Mouse (Mus musculus): ENCODE results near the gene 9530003J23Rik. TPM values are rescaled to one million over a fixed set of nuclear protein-coding genes. Genes with fewer than 3 reads are reported as not detected.

Gene 9530003J23Rik
- total and polyA plus RNA-seq, 2 experiments: not detected

- no peaks in the 10 kb centered on the region for H3K4me1 ChIP-seq (ENCODE audit: control insufficient read depth, insufficient read depth, low read length)
- H3K27me3 ChIP-seq (ENCODE audit: control insufficient read depth, insufficient read depth, low read length): no peaks in the 10 kb centered on the region
- no peaks in the 10 kb centered on the region for H3K36me3 ChIP-seq (ENCODE audit: control insufficient read depth, insufficient read depth, low read length)
- no peak overlapping the region for H3K4me3 ChIP-seq (ENCODE audit: insufficient read depth, low read depth, low read length)
- H3K9ac ChIP-seq (ENCODE audit: low read depth, low read length): no peak overlapping the region
- TF ChIP-seq POLR2A (IDR thresholded peaks at IDR 0.05; ENCODE audit: extremely low read depth, insufficient read depth, low read length) (no peak), CTCF (IDR thresholded peaks at IDR 0.05; ENCODE audit: low read depth, low read length) (no peak)
- H3K27ac ChIP-seq (replicated peaks; ENCODE audit: insufficient read depth, low read depth, low read length): no peak overlapping the region
- no peak for DNase-seq (ENCODE audit: extremely low read depth, low read depth, low spot score)
- no peaks in the 10 kb centered on the region for H3K79me2 ChIP-seq (ENCODE audit: control insufficient read depth, insufficient read depth, low read length)
- 52% methylated on average over 17 of the region's 17 CpGs for WGBS
Observed at GRCm38 (mm10) chr10:117202981-117203557, 35.4 kb downstream of the 9530003J23Rik start.

- H3K9ac ChIP-seq (ENCODE audit: low read depth, low read length): no peak overlapping the region
- H3K27me3 ChIP-seq (ENCODE audit: control insufficient read depth, insufficient read depth, low read length): no peaks in the 10 kb centered on the region
- no peak overlapping the region for H3K4me3 ChIP-seq (ENCODE audit: insufficient read depth, low read depth, low read length)
- no peak for DNase-seq (ENCODE audit: extremely low read depth, low read depth, low spot score)
- H3K36me3 ChIP-seq (ENCODE audit: control insufficient read depth, insufficient read depth, low read length): no peaks in the 10 kb centered on the region
- TF ChIP-seq CTCF (IDR thresholded peaks at IDR 0.05; ENCODE audit: low read depth, low read length) (no peak), POLR2A (IDR thresholded peaks at IDR 0.05; ENCODE audit: extremely low read depth, insufficient read depth, low read length) (no peak)
- no peaks in the 10 kb centered on the region for H3K79me2 ChIP-seq (ENCODE audit: control insufficient read depth, insufficient read depth, low read length)
- 85% methylated on average over 3 of the region's 3 CpGs for WGBS
- H3K4me1 ChIP-seq (ENCODE audit: control insufficient read depth, insufficient read depth, low read length): peaks cover 2% of the 10 kb centered on the region; the same call in 1 of the 2 replicates
- H3K27ac ChIP-seq (replicated peaks; ENCODE audit: insufficient read depth, low read depth, low read length): no peak overlapping the region
Observed at GRCm38 (mm10) chr10:117199701-117200100, 38.8 kb downstream of the 9530003J23Rik start.

GRCm38 (mm10) chr10:117196696-117197095, 41.8 kb downstream of the 9530003J23Rik start:
- no peak overlapping the region for H3K9ac ChIP-seq (ENCODE audit: low read depth, low read length)
- no peak for DNase-seq (ENCODE audit: extremely low read depth, low read depth, low spot score)
- H3K4me3 ChIP-seq (ENCODE audit: insufficient read depth, low read depth, low read length): no peak overlapping the region
- peaks cover 2% of the 10 kb centered on the region; the same call in 1 of the 2 replicates for H3K4me1 ChIP-seq (ENCODE audit: control insufficient read depth, insufficient read depth, low read length)
- H3K79me2 ChIP-seq (ENCODE audit: control insufficient read depth, insufficient read depth, low read length): no peaks in the 10 kb centered on the region
- H3K27ac ChIP-seq (replicated peaks; ENCODE audit: insufficient read depth, low read depth, low read length): no peak overlapping the region
- TF ChIP-seq POLR2A (IDR thresholded peaks at IDR 0.05; ENCODE audit: extremely low read depth, insufficient read depth, low read length) (no peak), CTCF (IDR thresholded peaks at IDR 0.05; ENCODE audit: low read depth, low read length) (no peak)
- H3K36me3 ChIP-seq (ENCODE audit: control insufficient read depth, insufficient read depth, low read length): no peaks in the 10 kb centered on the region
- no peaks in the 10 kb centered on the region for H3K27me3 ChIP-seq (ENCODE audit: control insufficient read depth, insufficient read depth, low read length)
- 92% methylated on average over 3 of the region's 3 CpGs for WGBS

GRCm38 (mm10) chr10:117195748-117196147, 42.8 kb downstream of the 9530003J23Rik start:
- H3K9ac ChIP-seq (ENCODE audit: low read depth, low read length): no peak overlapping the region
- H3K27ac ChIP-seq (replicated peaks; ENCODE audit: insufficient read depth, low read depth, low read length): no peak overlapping the region
- TF ChIP-seq POLR2A (IDR thresholded peaks at IDR 0.05; ENCODE audit: extremely low read depth, insufficient read depth, low read length) (no peak), CTCF (IDR thresholded peaks at IDR 0.05; ENCODE audit: low read depth, low read length) (no peak)
- peaks cover 2% of the 10 kb centered on the region; the same call in 1 of the 2 replicates for H3K4me1 ChIP-seq (ENCODE audit: control insufficient read depth, insufficient read depth, low read length)
- no peaks in the 10 kb centered on the region for H3K36me3 ChIP-seq (ENCODE audit: control insufficient read depth, insufficient read depth, low read length)
- no peak overlapping the region for H3K4me3 ChIP-seq (ENCODE audit: insufficient read depth, low read depth, low read length)
- H3K79me2 ChIP-seq (ENCODE audit: control insufficient read depth, insufficient read depth, low read length): no peaks in the 10 kb centered on the region
- 98% methylated on average over 4 of the region's 4 CpGs for WGBS
- DNase-seq (ENCODE audit: extremely low read depth, low read depth, low spot score): no peak
- no peaks in the 10 kb centered on the region for H3K27me3 ChIP-seq (ENCODE audit: control insufficient read depth, insufficient read depth, low read length)

- no peaks in the 10 kb centered on the region for H3K27me3 ChIP-seq (ENCODE audit: control insufficient read depth, insufficient read depth, low read length)
- H3K79me2 ChIP-seq (ENCODE audit: control insufficient read depth, insufficient read depth, low read length): no peaks in the 10 kb centered on the region
- no peak overlapping the region for H3K27ac ChIP-seq (replicated peaks; ENCODE audit: insufficient read depth, low read depth, low read length)
- no peak for TF ChIP-seq CTCF (IDR thresholded peaks at IDR 0.05; ENCODE audit: low read depth, low read length)
- TF ChIP-seq POLR2A (IDR thresholded peaks at IDR 0.05; ENCODE audit: extremely low read depth, insufficient read depth, low read length): no peak
- WGBS: 91% methylated on average over 12 of the region's 12 CpGs
- H3K36me3 ChIP-seq (ENCODE audit: control insufficient read depth, insufficient read depth, low read length): no peaks in the 10 kb centered on the region
- peaks cover 2% of the 10 kb centered on the region; the same call in 1 of the 2 replicates for H3K4me1 ChIP-seq (ENCODE audit: control insufficient read depth, insufficient read depth, low read length)
- H3K9ac ChIP-seq (ENCODE audit: low read depth, low read length): no peak overlapping the region
- DNase-seq (ENCODE audit: extremely low read depth, low read depth, low spot score): no peak
- no peak overlapping the region for H3K4me3 ChIP-seq (ENCODE audit: insufficient read depth, low read depth, low read length)
Observed at GRCm38 (mm10) chr10:117195005-117195404, 43.5 kb downstream of the 9530003J23Rik start.

GRCm38 (mm10) chr10:117193364-117193763, 45.1 kb downstream of the 9530003J23Rik start:
- no peak for DNase-seq (ENCODE audit: extremely low read depth, low read depth, low spot score)
- H3K36me3 ChIP-seq (ENCODE audit: control insufficient read depth, insufficient read depth, low read length): no peaks in the 10 kb centered on the region
- no peaks in the 10 kb centered on the region for H3K79me2 ChIP-seq (ENCODE audit: control insufficient read depth, insufficient read depth, low read length)
- 85% methylated on average over 5 of the region's 5 CpGs for WGBS
- H3K9ac ChIP-seq (ENCODE audit: low read depth, low read length): no peak overlapping the region
- no peak overlapping the region for H3K4me3 ChIP-seq (ENCODE audit: insufficient read depth, low read depth, low read length)
- no peaks in the 10 kb centered on the region for H3K27me3 ChIP-seq (ENCODE audit: control insufficient read depth, insufficient read depth, low read length)
- no peak overlapping the region for H3K27ac ChIP-seq (replicated peaks; ENCODE audit: insufficient read depth, low read depth, low read length)
- no peak for TF ChIP-seq POLR2A (IDR thresholded peaks at IDR 0.05; ENCODE audit: extremely low read depth, insufficient read depth, low read length)
- TF ChIP-seq CTCF (IDR thresholded peaks at IDR 0.05; ENCODE audit: low read depth, low read length): no peak
- H3K4me1 ChIP-seq (ENCODE audit: control insufficient read depth, insufficient read depth, low read length): peaks cover 2% of the 10 kb centered on the region; the same call in 1 of the 2 replicates

Measured in liver, adult 2 months (tissue).